Mouse (Mus musculus) kidney, adult 2 months (tissue): ENCODE measurements around the gene Fam171a2. TPM values are rescaled to one million over a fixed set of nuclear protein-coding genes. Genes with fewer than 3 reads are reported as not detected.
A peak's percentile ranks its signal among the peaks of the same experiment; 100 is the strongest.

Source experiments
- DNase-seq: peaks from one replicate; pipeline ENCODE4 v3.0.0; 2021
- H3K27ac ChIP-seq: fragments of 200-500 bp; 2 replicates; pipeline ENCODE4 v1.5.1; 2012; ENCODE audit warnings: low read depth, low read length, control low read depth, inconsistent platforms; ENCODE audit not compliant: insufficient read depth
- H3K27me3 ChIP-seq: fragments of 200-500 bp; replicated peaks from 2 replicates; pipeline ENCODE4 v1.6.1; 2012; ENCODE audit warnings: mild to moderate bottlenecking, moderate library complexity, low read length, inconsistent platforms; ENCODE audit not compliant: control insufficient read depth, insufficient read depth
- H3K36me3 ChIP-seq: fragments of 200-500 bp; 2 replicates; pipeline ENCODE4 v1.6.1; 2012; ENCODE audit warnings: mild to moderate bottlenecking, moderate library complexity, low read length, inconsistent platforms; ENCODE audit not compliant: control insufficient read depth, insufficient read depth
- H3K4me1 ChIP-seq: fragments of 200-500 bp; 2 replicates; pipeline ENCODE4 v1.6.1; 2011; ENCODE audit warnings: low read length; ENCODE audit not compliant: control insufficient read depth, insufficient read depth
- H3K4me3 ChIP-seq: fragments of 200-500 bp; 2 replicates; pipeline ENCODE4 v1.5.1; 2011; ENCODE audit warnings: mild to moderate bottlenecking, low read depth, low read length, control low read depth; ENCODE audit not compliant: insufficient read depth
- CTCF ChIP-seq: fragments of 200-500 bp; conservative IDR thresholded peaks from 2 replicates; pipeline ENCODE4 v1.5.1; 2011; ENCODE audit warnings: low read depth, mild to moderate bottlenecking, control low read depth, low read length, moderate library complexity, mixed read lengths; ENCODE audit not compliant: insufficient read depth, insufficient read length
- POLR2A ChIP-seq: fragments of 200-500 bp; IDR thresholded peaks from one replicate; pipeline ENCODE4 v1.6.1; 2011; ENCODE audit warnings: low read depth, low read length, control low read depth
- WGBS: fragments of 180-500 bp; shearing (Covaris S2); methylation state at CpG from one replicate; pipeline ENCODE4 v1.1.7; 2018; 5-methylcytosine and 5-hydroxymethylcytosine counted together
- polyA plus RNA-seq: library from polyadenylated mRNA; depleted of rRNA; stranded (reverse); fragments of >200 nt; gene quantifications from 2 replicates; pipeline ENCODE4 v1.2.3, GENCODE M21; 2012

The Fam171a2 gene
- polyA plus RNA-seq, 1 experiment: 18.9 TPM

DNA sequence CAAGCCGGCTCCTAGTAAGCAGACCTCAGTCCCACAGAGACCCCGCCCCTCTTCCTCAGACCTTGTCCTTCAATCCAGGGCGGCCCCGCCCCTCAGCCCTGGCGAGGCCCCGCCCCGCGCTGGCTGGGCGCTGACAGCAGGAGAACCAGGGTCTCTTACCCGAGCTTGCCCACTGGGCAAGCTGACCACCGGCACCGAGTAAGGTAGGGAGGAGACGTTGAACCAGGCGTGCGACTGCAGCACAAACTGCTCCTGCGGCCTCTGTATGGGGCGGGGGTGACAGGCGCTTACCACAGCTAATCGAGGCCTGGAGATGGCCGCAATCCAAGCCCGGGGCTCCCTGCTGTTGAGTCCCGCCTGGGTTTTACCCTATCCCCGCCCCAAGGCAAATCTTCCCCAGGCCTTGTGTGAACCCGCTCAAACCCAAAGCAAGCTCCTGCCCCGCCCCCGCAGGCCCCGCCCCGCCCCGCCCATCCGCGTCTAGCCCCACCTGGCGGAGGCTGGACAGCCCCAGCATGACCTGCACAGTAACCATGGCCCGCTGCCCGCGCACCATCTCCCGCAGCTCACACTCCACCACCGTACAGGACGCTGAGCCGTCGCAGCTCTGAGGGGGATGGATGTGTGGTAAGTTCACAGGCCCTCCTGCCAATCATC, 8.4 kb upstream of the Fam171a2 start:
- Histone ChIP-seq H3K27ac (peak overlapping the region; percentile 70; the same call in 1 of the 2 replicates), H3K4me3 (peak overlapping the region; percentile 66), H3K27me3 (no peaks in the 10 kb centered on the region), H3K4me1 (no peaks in the 10 kb centered on the region), H3K36me3 (no peaks in the 10 kb centered on the region)
- TF ChIP-seq CTCF (peak; percentile 43), POLR2A (peak; percentile 5)
- DNase-seq: peak; percentile 91
- WGBS: under 1% methylated on average over 40 of the region's 40 CpGs

DNA sequence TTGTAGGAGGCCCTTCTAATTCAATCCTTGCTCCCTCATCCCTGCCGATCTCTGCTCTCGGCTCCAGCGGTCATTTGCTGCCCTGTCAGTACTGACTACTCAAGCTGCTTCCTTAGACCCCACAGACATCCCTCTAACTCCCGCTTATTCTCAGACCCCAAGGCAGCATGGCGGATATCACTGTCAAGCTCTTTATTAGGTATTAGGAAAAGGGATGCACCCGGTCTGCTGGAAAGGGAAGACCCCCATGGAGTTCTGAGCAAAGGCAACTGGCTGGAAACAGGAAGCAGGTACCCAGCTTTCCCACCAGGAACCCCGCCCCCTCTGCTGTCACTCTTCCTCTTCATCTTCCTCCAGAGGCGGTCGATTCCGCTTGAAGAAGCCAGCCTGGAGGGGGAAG, 5.6 kb upstream of the Fam171a2 start:
- H3K27me3 ChIP-seq: no peaks in the 10 kb centered on the region
- TF ChIP-seq CTCF (no peak), POLR2A (no peak)
- 52% methylated on average over 10 of the region's 10 CpGs for WGBS
- no peak overlapping the region for H3K27ac ChIP-seq
- H3K4me1 ChIP-seq: no peaks in the 10 kb centered on the region
- DNase-seq: no peak
- no peak overlapping the region for H3K4me3 ChIP-seq
- no peaks in the 10 kb centered on the region for H3K36me3 ChIP-seq

DNA sequence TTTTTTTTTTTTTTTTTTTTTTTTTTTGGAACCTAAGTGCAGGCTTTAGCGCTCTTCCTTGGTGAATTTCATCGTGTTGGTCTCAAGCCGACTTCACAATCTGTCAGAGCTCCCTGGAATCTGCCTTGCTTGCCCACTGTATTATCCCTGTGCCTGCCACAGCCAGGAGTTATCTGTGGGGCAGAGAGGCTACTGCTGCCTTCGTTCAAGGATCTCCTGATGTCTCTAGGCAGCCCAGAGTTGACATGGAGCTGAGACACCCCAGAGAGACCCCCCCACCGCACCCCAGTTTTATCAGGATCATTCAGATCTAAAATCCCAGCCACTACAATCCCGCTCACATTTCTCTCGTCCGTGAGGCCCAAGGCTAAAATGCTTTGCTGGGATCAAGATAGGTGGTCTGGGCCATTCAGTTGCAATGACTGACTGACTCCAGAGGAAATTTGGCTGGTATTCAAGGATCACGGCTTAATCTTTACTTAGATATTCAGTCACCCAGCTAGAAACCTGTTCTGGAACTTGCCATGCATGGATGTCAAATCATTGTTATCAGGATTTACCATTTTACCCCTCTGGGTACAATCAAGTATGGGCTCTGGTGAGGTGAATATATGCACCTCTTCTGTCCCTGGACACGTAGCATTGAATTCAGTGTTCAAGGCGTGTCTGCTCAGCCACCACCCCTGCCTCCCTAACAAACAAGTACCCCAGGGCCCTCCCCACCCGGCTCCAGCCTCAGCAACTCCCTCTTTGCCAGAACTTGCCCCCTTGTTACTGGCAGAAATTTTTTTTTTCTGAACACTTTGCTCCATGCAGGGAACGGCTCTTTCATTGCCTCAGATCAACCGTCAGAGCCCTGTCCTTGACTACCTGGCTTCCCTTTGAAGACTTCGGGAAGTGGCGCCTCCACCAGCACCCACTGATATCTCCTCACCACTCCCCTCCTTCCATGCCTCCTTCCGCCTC, 1.8 kb upstream of the Fam171a2 start:
- Histone ChIP-seq H3K4me3 (no peak overlapping the region), H3K4me1 (no peaks in the 10 kb centered on the region), H3K27ac (peak overlapping the region; percentile 9; the same call in 1 of the 2 replicates), H3K36me3 (no peaks in the 10 kb centered on the region), H3K27me3 (peaks cover 2% of the 10 kb centered on the region)
- peak; percentile 75 for DNase-seq
- TF ChIP-seq CTCF (no peak), POLR2A (no peak)
- WGBS: 36% methylated on average over 17 of the region's 17 CpGs

DNA sequence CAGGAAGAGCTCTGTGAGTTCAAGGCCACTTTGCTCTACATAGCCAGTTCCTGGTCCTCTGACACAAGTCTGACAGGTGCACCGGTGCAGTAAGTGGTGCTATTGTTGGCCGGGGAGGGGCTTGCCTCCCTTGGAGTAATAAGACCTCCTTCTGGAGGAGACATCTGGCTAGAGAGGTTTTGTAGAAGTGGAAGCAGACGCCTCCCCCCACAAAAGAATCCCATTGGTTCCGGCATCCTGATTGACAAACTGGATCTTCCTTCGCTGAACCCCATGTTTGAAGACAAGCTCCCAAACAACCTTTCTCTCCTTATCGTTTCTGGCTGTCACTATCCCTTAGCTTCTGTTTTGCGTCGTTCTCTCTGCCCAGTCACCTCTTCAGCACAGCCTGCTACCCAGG, 845 bp upstream of the Fam171a2 start:
- no peak overlapping the region for H3K4me3 ChIP-seq
- peaks cover 2% of the 10 kb centered on the region for H3K27me3 ChIP-seq
- no peaks in the 10 kb centered on the region for H3K4me1 ChIP-seq
- no peaks in the 10 kb centered on the region for H3K36me3 ChIP-seq
- DNase-seq: no peak
- no peak for TF ChIP-seq POLR2A
- TF ChIP-seq CTCF: no peak
- no peak overlapping the region; the same call in 1 of the 2 replicates for H3K27ac ChIP-seq
- 35% methylated on average over 8 of the region's 8 CpGs for WGBS

DNA sequence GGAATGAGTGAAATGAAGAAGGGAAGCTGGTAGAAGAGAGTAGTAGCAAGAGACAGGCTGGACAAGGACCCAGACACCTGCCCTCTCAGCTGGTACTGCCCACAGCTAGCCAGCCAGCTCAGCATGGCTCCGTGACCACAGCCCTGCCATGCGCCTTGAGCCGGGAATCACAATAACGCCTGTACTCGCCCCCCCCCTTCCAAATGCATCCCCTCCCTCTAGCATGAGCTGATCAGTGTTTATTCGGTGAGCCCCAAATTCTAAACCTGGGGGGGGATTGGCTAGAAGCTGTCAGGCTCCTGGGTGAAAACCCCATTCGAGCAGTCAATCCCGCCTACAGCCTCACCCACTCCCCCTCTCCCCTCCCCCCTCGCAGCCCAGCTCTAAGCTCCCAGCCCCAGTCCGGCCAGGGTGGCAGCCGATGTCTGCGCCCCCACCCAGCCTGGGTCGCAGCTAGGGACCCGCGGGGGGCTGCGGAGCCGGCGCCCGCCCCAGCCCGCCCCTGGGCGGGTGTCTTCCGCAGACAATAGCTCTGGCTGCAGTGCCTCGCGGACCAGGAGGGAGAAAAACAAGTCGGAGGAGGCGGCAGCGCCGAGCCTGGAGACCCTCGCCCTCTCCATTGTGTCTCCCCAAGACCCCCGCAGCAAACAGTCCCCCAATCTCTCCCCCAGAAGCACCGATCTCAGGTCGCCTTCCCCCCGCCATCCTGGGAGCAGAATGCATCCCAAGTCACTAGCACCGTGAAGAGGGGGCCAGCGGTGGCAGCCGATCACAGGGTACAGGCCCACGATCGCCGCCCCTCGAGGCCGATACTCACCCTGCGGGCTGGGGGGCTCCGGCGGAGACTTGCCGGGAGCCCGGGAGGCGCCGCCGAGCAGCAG, 661 bp downstream of the Fam171a2 start:
- Histone ChIP-seq H3K36me3 (no peaks in the 10 kb centered on the region), H3K4me1 (no peaks in the 10 kb centered on the region), H3K4me3 (peak overlapping the region; percentile 74), H3K27me3 (peaks cover 2% of the 10 kb centered on the region), H3K27ac (peak overlapping the region; percentile 18)
- no peak for DNase-seq
- no peak for TF ChIP-seq POLR2A
- TF ChIP-seq CTCF: no peak
- WGBS: 2% methylated on average over 44 of the region's 49 CpGs

DNA sequence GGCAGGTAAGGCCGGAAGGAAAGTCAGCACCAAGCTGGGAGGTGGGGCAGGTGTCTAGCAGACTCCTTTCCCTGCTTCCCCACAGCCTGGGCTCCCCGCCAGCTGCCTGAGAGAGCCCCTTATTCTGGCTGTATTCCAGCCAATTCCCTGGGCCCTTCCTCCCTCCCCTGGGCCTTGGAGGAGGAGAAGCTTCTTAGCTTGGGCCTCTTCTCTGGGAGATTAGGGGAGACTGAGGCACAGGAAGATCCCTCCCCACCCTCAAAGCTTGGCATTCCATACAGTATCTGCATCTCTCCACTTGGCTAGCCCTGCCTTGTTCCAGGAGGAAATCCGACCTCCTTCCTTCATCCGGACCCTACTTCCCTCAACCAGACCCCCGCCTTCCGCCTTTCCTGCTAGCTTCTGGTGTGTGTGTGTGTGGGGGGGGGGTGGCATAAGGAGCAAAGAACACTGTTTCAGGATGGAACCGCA, 1.6 kb downstream of the Fam171a2 start:
- peak; percentile 46 for DNase-seq
- Histone ChIP-seq H3K4me3 (peak overlapping the region; percentile 74; the same call in 1 of the 2 replicates), H3K27ac (peak overlapping the region; percentile 18; the same call in 1 of the 2 replicates), H3K4me1 (no peaks in the 10 kb centered on the region), H3K36me3 (no peaks in the 10 kb centered on the region), H3K27me3 (peaks cover 2% of the 10 kb centered on the region)
- 19% methylated on average over 7 of the region's 7 CpGs for WGBS
- TF ChIP-seq CTCF: no peak
- no peak for TF ChIP-seq POLR2A
